Mouse (Mus musculus): ENCODE results near the gene Prl3d3.
"Not testable (repeated sequence)": the region's sequence is repeated elsewhere in the genome, so short reads cannot be mapped to it uniquely, and the experiment has no call there.

The Prl3d3 gene

DNA sequence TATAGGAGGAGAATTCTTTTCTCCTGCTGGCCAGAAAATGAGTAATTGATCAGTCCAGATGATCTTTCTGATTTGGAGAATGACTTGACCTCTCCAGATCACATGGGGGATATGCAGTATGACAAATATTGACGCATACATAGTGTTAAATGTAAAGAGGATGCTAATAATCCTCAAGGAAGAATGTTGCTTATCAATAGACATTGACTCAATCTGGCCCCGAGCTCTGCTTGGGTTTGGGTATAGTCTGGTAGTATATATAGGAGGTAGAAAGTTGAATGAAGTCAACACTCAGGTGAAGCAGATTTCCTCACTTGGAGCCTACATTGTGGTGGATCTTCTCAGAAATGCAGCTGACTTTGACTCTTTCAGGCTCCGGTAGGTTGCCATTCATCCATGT is at the start of gene Prl3d3:
TSS of gene Prl3d3 (plus strand) at position 301 of the 400 bp plus-strand sequence.
- not testable (repeated sequence) for DNase-seq (ENCODE audit: low spot score)

DNA sequence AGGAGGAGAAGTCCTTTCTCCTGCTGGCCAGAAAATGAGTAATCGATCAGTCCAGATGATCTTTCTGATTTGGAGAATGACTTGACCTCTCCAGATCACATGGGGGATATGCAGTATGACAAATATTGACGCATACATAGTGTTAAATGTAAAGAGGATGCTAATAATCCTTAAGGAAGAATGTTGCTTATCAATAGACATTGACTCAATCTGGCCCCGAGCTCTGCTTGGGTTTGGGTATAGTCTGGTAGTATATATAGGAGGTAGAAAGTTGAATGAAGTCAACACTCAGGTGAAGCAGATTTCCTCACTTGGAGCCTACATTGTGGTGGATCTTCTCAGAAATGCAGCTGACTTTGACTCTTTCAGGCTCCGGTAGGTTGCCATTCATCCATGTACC is 35.2 kb upstream of the Prl3d3 start, which contains the start of gene Prl3d2:
TSS of gene Prl3d2 (plus strand) at position 301 of the 400 bp plus-strand sequence.
- DNase-seq (ENCODE audit: low spot score) = not testable (repeated sequence)

DNA sequence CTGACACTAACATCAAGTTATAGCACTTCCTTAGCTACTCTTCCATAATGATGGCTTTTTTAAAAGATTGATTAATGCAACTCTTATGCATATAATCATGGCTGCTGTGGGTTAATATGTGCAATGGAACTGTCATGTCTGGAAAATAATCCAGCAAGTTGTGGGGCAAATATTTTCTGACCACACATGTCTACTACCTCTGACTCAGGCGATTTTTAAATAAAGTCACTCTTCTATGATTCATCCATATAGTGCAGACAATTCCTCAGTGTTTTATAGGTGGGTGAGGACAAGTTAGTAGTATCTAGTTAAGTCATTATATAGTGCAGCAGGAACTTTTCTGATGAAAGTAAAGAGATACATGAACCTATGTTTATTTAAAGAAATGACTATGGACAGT is 8.3 kb upstream of the Prl3d3 start:
- no peak for DNase-seq (ENCODE audit: low spot score)

DNA sequence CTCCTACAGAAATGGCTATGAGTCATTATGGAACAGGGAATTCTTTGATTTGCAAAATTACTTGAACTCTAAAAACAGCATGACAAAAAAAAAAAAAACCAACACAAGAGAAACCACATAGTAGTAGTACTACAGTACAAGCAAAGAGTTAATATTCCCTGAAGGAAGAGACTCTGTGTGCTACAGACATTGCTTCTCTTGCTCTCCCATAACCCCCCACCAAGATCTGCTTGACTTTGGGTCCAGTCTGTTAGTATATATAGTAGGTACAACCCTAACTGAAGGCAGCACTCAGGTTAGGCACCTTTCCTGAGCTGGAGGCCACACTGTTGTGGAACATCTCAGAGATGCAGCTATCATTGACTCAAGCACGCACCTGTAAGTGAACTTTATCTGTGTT is 39.8 kb downstream of the Prl3d3 start, which contains the start of gene Prl3c1:
TSS of gene Prl3c1 (plus strand) at position 301 of the 400 bp plus-strand sequence.
- DNase-seq (ENCODE audit: low spot score) = no peak
